Mouse (Mus musculus): ENCODE data around the gene Pga5.

The Pga5 gene

DNA sequence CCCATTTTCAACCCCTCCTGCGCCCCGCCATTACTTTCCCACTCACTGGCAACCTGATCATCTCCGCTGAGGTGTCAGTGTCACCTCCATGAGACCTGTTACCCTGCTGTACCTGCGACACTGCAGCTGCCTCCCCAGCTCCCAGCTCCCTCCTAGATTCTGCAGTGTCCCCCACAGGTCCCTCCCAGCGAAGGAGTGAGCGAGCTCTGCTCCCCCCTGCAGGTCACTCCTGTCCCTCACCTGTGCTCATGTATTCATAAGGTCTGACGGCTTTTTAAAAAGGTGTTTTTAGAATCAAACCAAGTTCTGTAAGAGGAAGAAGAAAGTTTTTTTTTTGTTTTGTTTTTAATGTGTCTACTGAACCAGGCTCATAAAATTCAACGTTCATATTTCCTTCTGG, 24.3 kb upstream of the Pga5 start:
- DNase-seq (ENCODE audit: low spot score) = no peak

DNA sequence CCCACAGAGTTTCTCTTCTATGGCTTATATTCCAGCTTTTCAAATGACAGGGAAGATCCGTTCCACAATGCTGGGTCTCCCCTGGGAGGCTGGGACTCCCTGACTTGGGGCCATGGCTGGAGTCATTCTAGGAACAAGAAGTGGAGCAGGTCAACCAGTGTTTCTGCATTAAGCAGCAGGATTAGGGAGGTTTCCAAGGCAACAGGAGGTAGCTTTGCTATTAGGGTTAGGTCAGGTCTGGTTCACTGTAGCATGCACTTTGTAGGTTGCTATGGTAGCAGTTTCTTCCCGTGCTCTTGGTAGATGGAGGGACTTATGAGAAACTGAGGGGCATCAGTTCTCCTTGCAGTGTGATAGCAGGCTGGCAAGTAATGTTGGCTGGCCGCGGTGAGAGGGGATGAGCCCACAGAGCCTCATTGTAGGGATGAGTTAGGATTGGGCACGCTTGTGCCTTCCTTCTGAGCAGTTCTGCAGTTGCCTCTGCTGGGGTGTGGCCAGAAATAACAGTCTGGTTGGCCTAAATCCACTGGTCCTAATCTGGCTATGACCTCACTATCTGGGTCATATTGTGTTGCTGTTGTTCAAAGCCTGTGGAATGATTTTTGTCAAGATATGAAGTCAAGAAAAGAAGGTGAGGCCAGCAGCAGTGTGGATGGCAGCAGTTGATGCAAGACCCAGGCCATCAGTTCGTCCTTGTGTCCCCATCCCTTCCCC, 23.3 kb upstream of the Pga5 start:
- DNase-seq (ENCODE audit: low spot score) = no peak

DNA sequence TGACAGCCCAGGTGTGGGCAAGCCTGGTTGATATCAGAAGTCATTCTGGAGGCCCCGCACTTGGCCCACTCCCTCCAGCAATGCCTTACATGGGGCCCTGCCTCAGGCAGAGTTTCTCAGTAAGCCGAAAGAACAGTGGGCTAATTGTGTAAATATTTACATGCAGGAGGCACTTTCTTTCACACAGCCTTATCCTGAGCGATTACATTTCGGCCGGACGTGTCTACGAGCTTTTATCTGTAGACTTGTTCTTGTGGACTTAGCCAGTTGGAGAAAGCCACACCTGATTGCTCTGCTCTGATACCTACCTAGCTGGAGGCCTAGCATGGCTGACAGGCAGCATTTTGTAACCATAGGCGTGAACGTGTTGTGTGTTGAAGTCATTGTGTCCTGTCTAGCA, 22.0 kb upstream of the Pga5 start:
- peak; percentile 54 for DNase-seq (ENCODE audit: low spot score)

DNA sequence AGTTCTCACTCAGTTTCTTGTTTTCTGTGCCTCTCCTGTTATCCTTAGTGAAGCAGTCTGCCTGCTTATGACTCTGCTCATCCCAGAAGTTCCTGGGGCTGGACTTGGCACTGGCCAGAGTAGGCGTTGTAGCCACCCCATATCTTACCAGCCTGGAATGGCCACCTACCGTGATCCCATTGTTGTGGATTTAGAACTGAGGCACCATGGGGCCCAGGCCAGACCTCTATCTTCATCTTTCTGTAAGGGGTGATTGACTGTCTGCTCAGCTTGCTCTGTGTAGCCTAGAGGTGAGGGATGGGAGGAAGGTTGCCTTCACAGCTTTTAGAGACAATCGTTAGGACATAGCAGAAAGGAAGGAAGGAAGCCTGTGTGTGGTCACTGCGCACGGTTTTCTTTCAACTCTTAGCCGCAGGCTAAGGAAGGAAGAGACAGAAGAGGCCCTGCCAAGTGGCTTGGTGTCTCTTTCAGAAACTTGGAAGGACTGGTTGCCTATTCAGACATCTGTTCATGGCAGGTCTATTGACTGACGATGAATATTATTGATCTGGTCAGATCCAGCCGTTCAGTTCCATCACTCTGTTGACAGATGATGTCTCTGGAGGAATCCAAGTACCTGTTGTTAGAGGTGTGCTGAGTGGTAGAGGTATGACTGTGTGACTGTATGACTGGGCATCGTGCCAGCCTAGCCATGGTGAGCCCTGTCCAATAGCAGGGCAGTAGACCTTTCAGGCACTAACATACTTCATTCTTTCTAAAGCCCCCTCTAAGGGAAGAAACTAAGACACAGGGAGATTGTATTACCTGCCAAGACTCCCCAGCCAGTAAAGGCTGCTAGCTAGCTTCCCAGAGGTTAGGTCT, 20.5 kb upstream of the Pga5 start:
- DNase-seq (ENCODE audit: low spot score) = no peak

DNA sequence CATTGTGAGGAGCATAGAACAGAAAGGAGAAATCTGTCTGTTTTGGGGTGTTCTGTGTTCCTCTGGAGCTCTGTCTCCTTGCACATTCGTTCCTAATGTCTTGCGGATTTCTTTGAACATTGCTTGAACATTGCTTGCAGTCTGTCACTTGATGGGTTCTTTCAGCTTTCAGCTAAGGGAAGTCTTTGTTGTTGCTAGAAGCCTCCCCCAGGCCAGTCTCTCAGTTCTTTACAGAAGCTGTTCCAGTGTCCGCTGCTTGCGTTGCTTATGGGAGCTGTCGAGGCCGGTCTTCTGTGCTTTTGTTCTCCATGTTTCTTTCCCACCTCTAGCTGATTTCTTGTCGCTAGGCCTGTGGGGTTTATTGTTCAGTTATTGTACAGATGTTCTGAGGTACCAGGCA, 17.9 kb upstream of the Pga5 start:
- no peak for DNase-seq (ENCODE audit: low spot score)

DNA sequence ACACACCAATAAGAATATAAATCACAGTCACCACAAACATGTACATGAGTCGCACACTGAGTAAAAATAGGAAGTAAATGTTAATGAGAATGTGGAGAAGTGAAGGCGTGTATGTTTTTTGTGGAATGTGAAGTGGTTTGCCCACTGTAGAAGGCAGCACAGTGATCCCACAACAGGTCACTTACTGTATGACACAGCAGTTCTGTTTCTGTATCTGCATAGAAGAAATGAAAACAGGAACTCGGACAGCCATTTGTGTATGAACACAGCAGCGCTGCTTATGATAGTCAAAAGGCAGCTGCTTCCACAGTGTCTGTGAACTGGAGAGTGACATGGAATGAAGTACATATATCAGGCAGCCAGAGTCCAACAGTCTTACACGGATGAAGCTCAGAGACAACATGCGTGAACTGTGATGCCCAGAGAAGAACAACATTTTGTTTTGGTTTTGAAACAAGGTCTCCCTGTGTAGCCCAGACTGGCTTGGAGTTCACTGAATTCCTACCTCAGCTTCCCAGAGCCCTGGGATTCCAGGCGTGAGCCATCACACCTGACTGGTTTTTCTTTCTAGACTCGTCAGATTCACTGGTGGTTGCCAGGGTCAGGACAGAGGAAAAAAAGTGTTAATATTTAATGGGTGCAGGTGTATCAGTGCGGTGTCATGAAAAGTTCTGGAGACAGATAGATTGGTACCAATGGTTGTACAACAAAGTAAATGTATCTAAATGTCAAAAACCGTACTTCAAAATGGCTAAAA, 16.2 kb upstream of the Pga5 start:
- DNase-seq (ENCODE audit: low spot score) = no peak

DNA sequence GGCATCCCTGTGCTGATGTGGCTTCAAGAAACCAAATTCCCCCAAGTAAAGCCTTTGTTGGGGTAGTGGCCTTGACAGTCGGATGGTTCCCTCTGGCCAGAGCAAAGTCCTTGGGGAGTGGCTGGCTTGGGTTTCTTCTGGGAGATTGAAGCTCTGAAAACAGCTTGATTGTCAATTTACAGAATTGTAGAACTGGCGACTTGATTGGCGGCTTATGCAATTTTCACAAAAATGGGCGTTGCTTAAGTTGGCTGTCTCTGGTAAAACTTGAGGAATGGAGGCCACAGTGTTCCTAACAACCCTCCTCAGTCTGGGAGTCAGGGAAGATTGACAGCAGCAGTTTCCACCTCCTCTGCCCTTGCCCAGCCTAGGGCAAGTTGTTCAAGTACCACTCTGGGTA, 14.5 kb upstream of the Pga5 start:
- no peak for DNase-seq (ENCODE audit: low spot score)

DNA sequence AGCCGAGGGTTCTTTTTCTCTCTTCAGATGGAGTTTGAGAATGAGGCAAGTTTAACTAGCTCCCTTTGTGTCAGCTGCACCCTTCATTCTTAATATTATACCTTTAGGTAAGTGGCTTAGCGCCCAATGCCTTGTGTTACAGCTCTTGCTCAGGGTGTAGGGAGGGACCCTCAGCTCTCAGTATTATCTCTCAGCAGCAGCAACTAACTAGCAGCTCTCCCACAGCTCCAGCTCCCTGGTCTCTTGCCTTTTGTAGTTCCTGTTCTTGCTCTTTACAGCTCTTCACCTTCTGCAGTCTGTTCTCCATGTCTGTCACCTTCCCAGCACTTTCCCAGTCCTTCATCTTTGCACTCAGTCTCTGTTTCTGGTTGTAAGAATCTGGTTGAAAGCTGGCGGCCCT, 13.8 kb upstream of the Pga5 start:
- DNase-seq (ENCODE audit: low spot score) = no peak

DNA sequence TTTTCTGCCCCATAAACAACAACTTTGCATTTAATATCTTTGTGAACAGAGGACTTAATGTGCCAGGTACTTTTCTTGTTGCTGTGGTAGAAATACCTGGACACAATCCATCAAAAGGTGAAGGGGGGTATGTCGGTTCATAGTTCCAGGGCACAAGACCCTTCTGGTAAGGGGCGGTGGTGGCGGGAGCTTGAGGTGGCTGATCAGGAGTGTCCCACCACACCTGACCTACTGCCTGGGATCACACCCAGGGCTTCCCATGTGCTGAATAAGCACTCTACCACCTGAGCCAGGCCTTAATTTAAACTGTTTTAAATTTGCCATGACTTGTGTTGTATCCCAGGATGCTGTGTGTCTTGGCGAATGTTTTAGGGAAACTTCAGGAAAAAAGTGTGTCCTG, 13.2 kb upstream of the Pga5 start:
- DNase-seq (ENCODE audit: low spot score) = no peak

DNA sequence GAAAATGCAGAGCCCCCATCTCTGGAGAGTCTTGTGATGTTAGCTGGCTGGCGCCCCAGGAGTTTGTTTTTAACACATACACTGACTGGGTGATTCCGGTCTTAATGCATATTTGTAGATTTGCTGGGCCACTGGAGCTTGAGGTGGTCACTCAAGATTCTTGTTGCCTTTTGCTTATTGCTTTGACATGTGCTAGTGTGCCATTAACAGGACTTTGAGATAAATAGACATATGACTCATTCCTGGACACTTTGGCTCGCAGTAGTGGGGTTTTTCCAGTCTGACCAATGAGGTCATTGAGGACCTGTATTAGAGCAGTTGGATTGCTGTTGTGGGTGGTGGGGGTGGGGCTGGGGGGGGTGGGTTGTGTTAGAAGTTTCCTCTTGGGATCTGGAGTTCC, 12.5 kb upstream of the Pga5 start:
- peak; percentile 39 for DNase-seq (ENCODE audit: low spot score)

DNA sequence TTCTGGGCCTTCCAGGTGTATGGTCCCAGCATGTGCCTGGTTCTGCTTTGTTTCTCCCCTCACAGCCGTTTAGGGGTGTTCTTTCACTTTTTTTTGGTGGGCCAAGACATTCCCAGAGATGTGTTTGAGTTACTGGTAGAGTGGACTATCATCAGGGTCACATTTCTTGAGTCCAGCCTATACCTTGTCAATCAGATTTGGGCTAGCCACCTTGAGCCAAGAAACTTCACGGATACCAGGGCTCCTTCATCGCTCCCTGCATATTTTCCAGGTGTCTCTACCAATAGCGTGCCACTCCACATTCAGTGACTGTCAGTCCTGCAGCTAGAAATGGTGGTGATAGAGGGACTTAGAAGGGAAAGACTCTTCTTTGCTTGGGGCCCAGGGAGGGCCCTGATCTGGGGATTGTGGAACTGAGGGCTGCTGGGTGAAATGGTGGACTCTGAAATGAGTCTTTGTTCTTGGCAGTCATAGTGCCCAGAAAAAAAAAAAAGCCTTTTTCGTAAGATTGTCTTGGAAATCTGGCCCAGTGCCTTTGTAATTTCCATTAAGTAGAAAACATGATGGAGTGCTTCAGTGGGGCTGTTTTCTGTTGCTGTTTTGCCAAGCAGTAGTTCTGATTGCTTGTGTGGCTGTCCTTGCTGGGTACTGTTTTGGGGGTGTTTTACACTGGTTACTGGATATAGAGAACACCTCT, 11.7 kb upstream of the Pga5 start:
- DNase-seq (ENCODE audit: low spot score) = no peak

DNA sequence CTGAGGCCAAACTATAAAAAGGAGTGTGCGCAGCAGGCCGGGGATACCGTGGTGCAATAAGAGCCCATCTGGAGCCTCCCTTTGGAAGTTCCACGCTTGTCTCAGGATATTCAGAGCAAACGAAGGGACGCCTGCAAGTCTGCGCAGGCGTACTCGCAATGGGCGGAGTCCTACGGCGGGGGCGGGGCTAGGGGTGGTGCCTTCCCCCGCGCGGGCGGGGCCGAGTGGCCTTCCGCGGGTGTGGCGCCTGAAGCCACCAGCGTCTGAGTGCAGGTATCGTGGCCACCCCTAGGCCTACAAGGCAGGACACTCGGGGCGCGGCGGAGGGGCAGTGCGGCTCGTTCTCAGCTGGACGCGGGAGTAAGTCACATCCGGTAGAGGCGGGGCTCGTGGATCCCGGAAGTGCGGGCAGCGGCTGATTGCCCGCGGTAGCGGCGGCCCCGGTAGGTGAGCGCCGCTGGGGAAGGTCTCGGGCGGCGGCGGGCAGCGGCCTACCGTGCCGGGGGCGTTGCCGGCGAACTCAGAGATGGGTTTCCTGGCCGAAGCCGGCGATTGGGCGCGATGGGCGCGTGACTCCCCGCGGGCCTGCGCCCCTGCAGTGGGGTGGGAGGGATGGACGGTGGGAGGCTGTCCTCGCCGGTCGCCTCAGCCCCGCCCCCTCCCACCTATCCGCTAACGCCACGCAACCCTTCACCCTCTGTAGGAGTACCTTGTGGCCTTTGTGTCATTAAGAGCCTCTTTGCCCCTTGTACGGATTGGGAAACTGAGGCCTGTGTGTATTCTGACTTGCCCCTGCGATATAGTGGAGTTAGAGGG, 10.9 kb upstream of the Pga5 start, which contains the start of gene Vps37c:
Vps37c (plus strand) TSS at position 199 of the 816 bp plus-strand sequence.
- peak; percentile 95 for DNase-seq (ENCODE audit: low spot score)

DNA sequence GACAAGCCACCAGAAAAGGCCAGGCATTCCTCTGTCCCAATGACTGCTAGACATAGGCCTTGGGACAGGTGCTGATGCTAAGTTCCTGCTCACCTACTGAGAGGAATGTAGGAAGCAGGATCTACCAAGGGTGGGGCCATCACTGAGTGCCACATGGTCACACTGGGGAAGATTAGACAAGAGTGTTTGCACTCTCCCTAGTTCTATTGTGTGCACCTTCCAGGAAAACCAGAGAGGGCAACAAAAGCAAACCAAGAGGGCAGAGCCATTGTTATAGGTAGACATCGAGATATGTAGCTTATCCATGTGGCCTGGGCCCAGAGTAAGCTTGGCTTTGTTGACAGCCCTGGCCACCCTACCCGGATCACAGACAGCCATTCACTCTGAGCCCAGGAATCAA, 7.9 kb upstream of the Pga5 start:
- no peak for DNase-seq (ENCODE audit: low spot score)

DNA sequence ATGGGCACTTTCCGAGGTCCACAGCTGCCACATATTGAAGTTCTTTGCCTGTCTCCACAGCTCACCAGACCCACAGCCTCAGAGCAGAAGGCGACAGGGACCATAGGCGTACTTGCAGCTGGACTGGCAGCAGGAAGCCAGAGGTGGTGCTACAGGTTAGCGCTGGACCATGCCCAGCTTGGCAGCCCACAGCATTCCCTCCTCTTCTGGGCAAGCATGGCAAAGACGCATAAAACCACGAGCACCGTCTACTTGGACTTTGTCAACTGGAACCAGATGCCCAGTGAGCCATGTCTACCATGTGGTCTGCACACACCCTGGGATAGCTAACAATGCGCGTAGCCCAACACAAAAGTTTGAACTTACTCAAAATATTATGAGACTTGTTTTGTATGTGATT, 7.2 kb upstream of the Pga5 start:
- DNase-seq (ENCODE audit: low spot score) = no peak

DNA sequence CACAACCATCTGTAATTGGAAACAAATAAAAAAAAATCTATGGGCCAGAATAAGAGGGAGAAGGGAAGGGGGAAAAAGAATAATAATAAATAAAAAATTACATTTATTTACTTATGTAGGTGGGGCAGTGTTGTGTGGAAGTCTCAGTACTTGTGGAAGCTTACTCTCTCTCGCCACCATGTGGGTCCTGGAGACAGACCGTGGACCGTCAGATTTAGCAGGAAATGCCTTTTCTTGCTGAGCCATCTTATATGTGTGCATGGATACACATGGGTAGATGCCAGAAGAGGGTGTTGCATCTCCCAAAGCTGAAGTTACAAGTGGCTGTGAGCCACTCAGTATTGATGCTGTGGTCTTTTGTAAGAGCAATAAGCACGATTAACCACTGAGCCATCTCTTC, 3.7 kb upstream of the Pga5 start:
- no peak for DNase-seq (ENCODE audit: low spot score)

DNA sequence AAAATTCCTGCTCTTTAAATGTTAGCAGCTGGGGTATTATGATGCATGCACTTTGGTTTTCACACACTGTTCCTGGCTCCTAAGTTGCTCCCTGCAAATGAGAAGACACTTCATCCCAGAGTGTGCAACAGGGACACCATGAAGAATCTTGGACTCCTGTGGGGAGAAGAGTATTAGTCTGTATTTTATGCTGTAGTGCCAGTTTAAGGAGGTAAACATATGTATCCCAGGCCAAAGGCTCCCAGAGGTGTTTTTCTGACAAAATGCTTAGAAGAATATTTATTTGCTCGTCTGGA, 849 bp upstream of the Pga5 start:
- DNase-seq (ENCODE audit: low spot score) = no peak

DNA sequence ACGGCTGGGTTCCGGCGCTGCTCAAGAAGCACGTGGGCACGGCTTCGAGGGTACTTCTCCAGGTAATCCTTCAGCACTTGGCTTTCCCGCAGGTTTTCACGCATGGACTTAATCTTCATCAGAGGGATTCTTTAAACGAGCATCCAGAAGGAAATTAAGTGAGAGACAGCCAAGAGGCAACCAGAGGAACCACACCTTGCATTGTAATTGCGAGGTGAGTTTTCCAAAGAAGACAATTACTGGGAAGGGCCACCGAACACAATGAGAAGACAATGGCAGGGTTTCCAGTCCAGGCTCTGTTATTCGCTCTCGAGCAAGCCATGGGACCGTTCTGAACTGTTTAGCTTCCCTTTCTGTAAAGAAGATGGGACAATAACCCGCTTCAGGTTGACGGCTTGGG, 1.2 kb downstream of the Pga5 start:
- DNase-seq (ENCODE audit: low spot score) = no peak

DNA sequence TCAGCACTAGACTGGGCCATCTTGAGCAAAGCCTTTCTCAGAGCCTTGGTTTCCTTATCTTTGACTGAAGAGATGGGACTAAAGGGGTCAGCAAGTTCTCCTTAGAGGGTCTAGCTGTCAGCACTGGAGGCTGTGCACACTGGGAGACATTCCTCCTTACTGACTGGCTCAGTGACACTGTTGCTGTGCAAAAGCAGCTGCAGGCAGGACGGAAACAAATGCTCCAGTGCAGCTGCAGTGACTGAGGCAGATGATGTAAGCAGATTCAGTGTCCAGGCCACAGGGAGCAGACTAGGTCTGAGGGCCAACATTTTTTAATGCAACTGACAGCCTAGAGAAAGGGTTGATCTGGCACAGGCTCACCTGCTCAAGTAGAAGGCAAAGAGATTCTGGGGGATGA, 4.6 kb downstream of the Pga5 start:
- no peak for DNase-seq (ENCODE audit: low spot score)

DNA sequence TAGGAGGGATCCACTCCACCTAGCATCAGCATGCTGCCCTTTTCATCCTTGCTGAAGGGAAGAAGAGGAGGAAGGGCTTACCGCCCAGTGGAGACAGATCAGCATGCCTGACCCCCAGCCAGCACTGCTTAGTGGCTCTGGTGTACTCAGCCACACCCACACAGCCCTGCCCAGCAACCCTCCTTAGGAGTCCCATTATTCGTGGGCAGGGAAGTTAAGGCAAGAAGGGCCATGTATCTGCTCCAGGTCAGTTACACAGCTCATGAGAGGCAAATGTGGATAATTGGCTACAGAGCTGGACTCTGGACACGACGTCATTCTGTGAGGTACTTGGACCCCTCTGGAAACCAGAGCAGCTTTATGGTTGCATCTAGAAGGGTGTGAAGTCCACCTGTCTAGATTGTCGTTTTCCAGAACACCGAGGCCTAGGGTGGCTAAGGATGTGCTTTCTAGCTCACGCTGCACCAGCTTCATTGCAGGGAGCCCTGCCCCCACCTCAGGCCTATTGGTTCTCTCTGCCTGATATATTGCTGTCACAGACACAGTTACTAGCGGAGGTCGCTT, 5.9 kb downstream of the Pga5 start:
- no peak for DNase-seq (ENCODE audit: low spot score)

DNA sequence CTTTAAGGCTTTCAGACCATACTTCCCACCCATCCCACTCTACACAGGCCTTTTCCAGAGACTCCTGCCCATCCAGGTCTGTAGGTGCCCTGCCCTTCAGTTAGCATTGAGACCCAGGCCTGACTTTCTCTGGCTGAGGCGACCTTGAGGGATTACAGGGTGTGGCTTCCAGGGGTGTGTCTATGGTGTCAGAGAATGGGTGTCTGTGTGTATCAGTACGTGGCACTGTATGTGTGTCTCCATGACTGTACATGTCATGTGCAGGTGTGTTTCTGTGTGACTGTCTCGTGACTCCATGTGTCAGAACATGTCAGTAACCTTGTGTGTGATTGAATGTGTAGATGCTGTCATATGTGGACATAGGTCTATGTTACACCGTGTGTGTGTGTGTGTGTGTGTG, 6.6 kb downstream of the Pga5 start:
- DNase-seq (ENCODE audit: low spot score) = no peak

DNA sequence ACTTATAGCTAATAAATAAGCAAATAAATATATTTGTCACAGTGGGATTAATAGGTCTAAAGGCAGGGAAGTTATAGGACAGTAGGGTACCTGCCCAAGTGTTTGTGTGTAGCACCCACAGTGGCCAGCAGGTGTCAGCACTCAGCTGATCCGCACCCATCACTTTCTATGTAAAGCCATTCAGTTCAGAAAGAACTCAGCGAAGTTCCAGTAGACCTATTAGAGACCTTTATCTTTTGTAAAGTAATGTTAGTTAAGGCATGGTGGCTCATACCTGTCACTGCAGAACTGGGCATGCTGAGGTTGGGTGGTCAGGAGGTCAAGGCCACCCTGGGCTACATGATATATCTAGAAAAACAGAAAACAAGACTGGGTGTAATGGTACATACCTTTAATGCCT, 12.4 kb downstream of the Pga5 start:
- DNase-seq (ENCODE audit: low spot score) = peak; percentile 35
